ENCODE assay signal across 8 mouse cellular contexts in genomic region chr7:70356691-70357515, GRCm38 (mm10). TPM values are rescaled to one million over a fixed set of nuclear protein-coding genes. Genes with fewer than 3 reads are reported as not detected.
DNase-seq lines count a peak whose midpoint lies in the region; ATAC-seq and TF ChIP-seq lines count a peak whose summit lies in the region.

No protein-coding gene starts in this region.

- peak overlapping the region; percentile 73 to 82 for H3K4me3 ChIP-seq in heart, embryonic 14.5 days (ENCODE audit: control insufficient read depth in 1 of 2, insufficient read depth in 1 of 2, low read depth in 1 of 2, low read length in 2 of 2)
- H3K4me3 ChIP-seq in embryonic facial prominence, embryonic 11.5 days (ENCODE audit: low read depth, low read length) = peak overlapping the region; percentile 89
- H3K4me3 ChIP-seq in intestine, postnatal 0 days (ENCODE audit: low read depth, low read length) = peak overlapping the region; percentile 81
- H3K4me3 ChIP-seq in midbrain, embryonic 16.5 days (ENCODE audit: low read depth, low read length) = peak overlapping the region; percentile 72

- peaks cover 44% of the 10 kb centered on the region for H3K27me3 ChIP-seq in heart, embryonic 14.5 days (ENCODE audit: control insufficient read depth, insufficient read depth, low read length)
- H3K27me3 ChIP-seq in embryonic facial prominence, embryonic 11.5 days (ENCODE audit: control insufficient read depth, insufficient read depth, low read length) = no peaks in the 10 kb centered on the region
- no peaks in the 10 kb centered on the region for H3K27me3 ChIP-seq in intestine, postnatal 0 days (replicated peaks; ENCODE audit: control insufficient read depth, insufficient read depth, low read length)
- H3K27me3 ChIP-seq in midbrain, embryonic 16.5 days (ENCODE audit: control insufficient read depth, insufficient read depth, low read depth, low read length) = peaks cover 18% of the 10 kb centered on the region

- no peaks in the 10 kb centered on the region for H3K9me3 ChIP-seq in heart, embryonic 14.5 days (ENCODE audit: control insufficient read depth, low read length)
- no peaks in the 10 kb centered on the region for H3K9me3 ChIP-seq in embryonic facial prominence, embryonic 11.5 days (replicated peaks; ENCODE audit: control insufficient read depth, low read length)
- no peaks in the 10 kb centered on the region for H3K9me3 ChIP-seq in intestine, postnatal 0 days (ENCODE audit: control insufficient read depth)
- no peaks in the 10 kb centered on the region for H3K9me3 ChIP-seq in midbrain, embryonic 16.5 days (replicated peaks; ENCODE audit: control insufficient read depth, low read length, poor library complexity, severe bottlenecking)

- intact Hi-C loops in left cerebral cortex, postnatal 4 days (cut with DNase I) = no loop called here

- H3K27ac ChIP-seq in heart, embryonic 14.5 days (replicated peaks in 1 of 2; ENCODE audit: control insufficient read depth in 1 of 2, insufficient read depth in 1 of 2, low read depth in 2 of 2, low read length in 2 of 2) = 0 out of 4 replicates have a peak overlapping the region, but pooled peaks of 1 of the 2 experiments have one; percentile 7
- H3K27ac ChIP-seq in embryonic facial prominence, embryonic 11.5 days (replicated peaks; ENCODE audit: low read depth, low read length) = peak overlapping the region; percentile 99
- H3K27ac ChIP-seq in intestine, postnatal 0 days (ENCODE audit: low read depth, low read length) = peak overlapping the region; percentile 41; the same call in 1 of the 2 replicates
- peak overlapping the region; percentile 96 for H3K27ac ChIP-seq in midbrain, embryonic 16.5 days (ENCODE audit: low read length)

- H3K9ac ChIP-seq in heart, embryonic 14.5 days (ENCODE audit: low read length) = peak overlapping the region; percentile 89
- peak overlapping the region; percentile 98 for H3K9ac ChIP-seq in embryonic facial prominence, embryonic 11.5 days (replicated peaks; ENCODE audit: low read length)
- H3K9ac ChIP-seq in intestine, postnatal 0 days (ENCODE audit: low read depth, low read length) = peak overlapping the region; percentile 17; the same call in 1 of the 2 replicates
- peak overlapping the region; percentile 74 for H3K9ac ChIP-seq in midbrain, embryonic 16.5 days (ENCODE audit: low read depth, low read length)

- no peak for ATAC-seq in heart, embryonic 14.5 days (ENCODE audit: insufficient number of reproducible peaks, insufficient read depth, low FRiP score, low read depth)
- no peak for ATAC-seq in embryonic facial prominence, embryonic 11.5 days (replicated peaks; ENCODE audit: insufficient number of reproducible peaks, low FRiP score, low TSS enrichment, low read depth)
- ATAC-seq in intestine, postnatal 0 days = no peak
- no peak for ATAC-seq in midbrain, embryonic 16.5 days
- ATAC-seq in cerebellum, adult (ENCODE audit: insufficient number of reproducible peaks, low FRiP score, low TSS enrichment) = no peak

- H3K36me3 ChIP-seq in heart, embryonic 14.5 days (ENCODE audit: control insufficient read depth, insufficient read depth, low read length) = peaks cover 8% of the 10 kb centered on the region; the same call in 1 of the 2 replicates
- no peaks in the 10 kb centered on the region; the same call in 1 of the 2 replicates for H3K36me3 ChIP-seq in embryonic facial prominence, embryonic 11.5 days (replicated peaks; ENCODE audit: control insufficient read depth, insufficient read depth, low read depth, low read length)
- H3K36me3 ChIP-seq in intestine, postnatal 0 days (ENCODE audit: control insufficient read depth, insufficient read depth) = no peaks in the 10 kb centered on the region
- H3K36me3 ChIP-seq in midbrain, embryonic 16.5 days (ENCODE audit: control insufficient read depth, insufficient read depth, low read length) = no peaks in the 10 kb centered on the region

- no peak for DNase-seq in heart, postnatal 4 days
- DNase-seq in embryonic facial prominence, embryonic 11.5 days (ENCODE audit: low spot score) = peak; percentile 4
- no peak for DNase-seq in left cerebral cortex, postnatal 4 days
- DNase-seq in urinary bladder, adult 2 months (ENCODE audit: low spot score) = no peak

- 56% methylated on average over 3 of the region's 3 CpGs for WGBS in heart, embryonic 14.5 days
- WGBS in embryonic facial prominence, embryonic 11.5 days = 18% methylated on average over 3 of the region's 3 CpGs
- WGBS in intestine, postnatal 0 days = 66% methylated on average over 3 of the region's 3 CpGs
- WGBS in midbrain, embryonic 16.5 days = 28% methylated on average over 3 of the region's 3 CpGs

- H3K4me1 ChIP-seq in heart, embryonic 14.5 days (ENCODE audit: control insufficient read depth in 2 of 2, insufficient read depth in 2 of 2, low read length in 2 of 2) = peaks cover 2 to 6% of the 10 kb centered on the region in 2 experiments; a peak in 1 of 4 replicates
- H3K4me1 ChIP-seq in embryonic facial prominence, embryonic 11.5 days (ENCODE audit: control insufficient read depth, insufficient read depth, low read length) = no peaks in the 10 kb centered on the region
- 0 out of 2 replicates have a peak, but pooled peaks cover 5% of the 10 kb centered on the region for H3K4me1 ChIP-seq in intestine, postnatal 0 days (replicated peaks; ENCODE audit: control insufficient read depth, insufficient read depth, low read length)
- 0 out of 2 replicates have a peak, but pooled peaks cover 2% of the 10 kb centered on the region for H3K4me1 ChIP-seq in midbrain, embryonic 16.5 days (ENCODE audit: control insufficient read depth, insufficient read depth, low read length)

- TF ChIP-seq CTCF in intestine, postnatal 0 days (IDR thresholded peaks at IDR 0.05; ENCODE audit: low read depth) = no peak

- peak overlapping the region; percentile 86 for H3K4me2 ChIP-seq in heart, embryonic 14.5 days (ENCODE audit: low read length)
- peak overlapping the region; percentile 75 for H3K4me2 ChIP-seq in embryonic facial prominence, embryonic 11.5 days (ENCODE audit: low read depth, low read length)
- peak overlapping the region; percentile 100 for H3K4me2 ChIP-seq in intestine, postnatal 0 days (replicated peaks; ENCODE audit: low read depth)
- peak overlapping the region; percentile 72 for H3K4me2 ChIP-seq in midbrain, embryonic 16.5 days (ENCODE audit: low read length)

RNA-seq across cellular contexts. Expression of gene Nr2f2, which starts 9.6 kb away (rescaled TPM):
- polyA plus RNA-seq in heart, embryonic 14.5 days (2014; fragmentation: Nextera tagmentation; extraction: Ambion mirVana) = 28.3 and 32.5 TPM in 2 replicates
- total RNA-seq in heart, postnatal 4 days (2021) = 10 to 100 TPM; 34.3 to 35.0 TPM
- polyA plus RNA-seq in embryonic facial prominence, embryonic 11.5 days (2014; fragmentation: Nextera tagmentation; extraction: Ambion mirVana) = 106 and 114 TPM in 2 replicates
- polyA plus RNA-seq in intestine, postnatal 0 days (2015; fragmentation: Nextera tagmentation; extraction: Ambion mirVana) = 17.9 and 19.1 TPM in 2 replicates
- 78.0 and 102 TPM in 2 replicates for polyA plus RNA-seq in midbrain, embryonic 16.5 days (2015; fragmentation: Nextera tagmentation; extraction: Ambion mirVana)
- 10 to 100 TPM; 68.7 to 96.1 TPM for total RNA-seq in left cerebral cortex, postnatal 4 days (2021)
- 118 and 128 TPM in 2 replicates for polyA plus RNA-seq in urinary bladder, adult 2 months (2012; rRNA removed)

Comparison
In these comparisons a context has a peak if more than half of its experiments do, and no peak if none do; other contexts are left out.
1. H3K9ac ChIP-seq: peak in every context shown above with its lines; median percentile 98 in embryonic facial prominence, embryonic 11.5 days; 89 in heart, embryonic 14.5 days; 74 in midbrain, embryonic 16.5 days; 17 in intestine, postnatal 0 days.